Mouse (Mus musculus): ENCODE results near the gene Tob1. TPM values are rescaled to one million over a fixed set of nuclear protein-coding genes. Genes with fewer than 3 reads are reported as not detected.

Gene Tob1
- polyA plus RNA-seq, 1 experiment, result 6.4 TPM

GRCm38 (mm10) chr11:94238786-94239185, 27.5 kb downstream of the Tob1 start:
- TF ChIP-seq CTCF (IDR thresholded peaks at IDR 0.05; ENCODE audit: control insufficient read depth, insufficient read depth, low read length) (no peak), POLR2A (IDR thresholded peaks at IDR 0.05; ENCODE audit: borderline replicate concordance, control insufficient read depth, low read depth, low read length) (no peak)
- Histone ChIP-seq H3K27ac (ENCODE audit: control insufficient read depth, insufficient read depth, low read depth, low read length, poor library complexity) (no peak overlapping the region), H3K4me3 (replicated peaks; ENCODE audit: control insufficient read depth, low read depth, low read length) (no peak overlapping the region), H3K4me1 (ENCODE audit: control insufficient read depth, insufficient read depth, low read length) (peaks cover 1% of the 10 kb centered on the region; the same call in 1 of the 2 replicates)
- WGBS, result 89% methylated on average over 8 of the region's 8 CpGs

DNA sequence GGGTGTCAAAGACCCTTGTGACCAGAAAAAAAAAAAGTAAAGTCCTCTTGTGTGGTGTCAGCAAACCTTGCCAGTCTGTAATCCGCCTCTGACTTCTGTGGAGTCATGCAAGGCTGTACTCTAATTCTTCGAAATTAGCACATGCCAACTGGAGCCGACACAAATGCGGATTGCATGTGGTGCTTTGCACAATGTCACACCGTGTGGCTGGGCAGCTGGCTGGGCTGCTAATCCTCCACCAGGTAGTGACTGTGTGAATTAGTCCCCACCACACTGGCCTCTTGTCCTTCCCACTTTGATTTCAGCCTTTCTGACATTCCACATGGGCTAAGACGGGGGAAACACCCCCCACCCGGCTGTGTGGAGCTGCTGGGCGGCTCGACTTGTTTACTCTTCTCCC, 28.5 kb downstream of the Tob1 start:
- no peak overlapping the region for H3K27ac ChIP-seq (ENCODE audit: control insufficient read depth, insufficient read depth, low read depth, low read length, poor library complexity)
- 70% methylated on average over 9 of the region's 9 CpGs for WGBS
- peaks cover 1% of the 10 kb centered on the region; the same call in 1 of the 2 replicates for H3K4me1 ChIP-seq (ENCODE audit: control insufficient read depth, insufficient read depth, low read length)
- H3K4me3 ChIP-seq (replicated peaks; ENCODE audit: control insufficient read depth, low read depth, low read length), result no peak overlapping the region
- no peak for TF ChIP-seq CTCF (IDR thresholded peaks at IDR 0.05; ENCODE audit: control insufficient read depth, insufficient read depth, low read length)
- no peak for TF ChIP-seq POLR2A (IDR thresholded peaks at IDR 0.05; ENCODE audit: borderline replicate concordance, control insufficient read depth, low read depth, low read length)

DNA sequence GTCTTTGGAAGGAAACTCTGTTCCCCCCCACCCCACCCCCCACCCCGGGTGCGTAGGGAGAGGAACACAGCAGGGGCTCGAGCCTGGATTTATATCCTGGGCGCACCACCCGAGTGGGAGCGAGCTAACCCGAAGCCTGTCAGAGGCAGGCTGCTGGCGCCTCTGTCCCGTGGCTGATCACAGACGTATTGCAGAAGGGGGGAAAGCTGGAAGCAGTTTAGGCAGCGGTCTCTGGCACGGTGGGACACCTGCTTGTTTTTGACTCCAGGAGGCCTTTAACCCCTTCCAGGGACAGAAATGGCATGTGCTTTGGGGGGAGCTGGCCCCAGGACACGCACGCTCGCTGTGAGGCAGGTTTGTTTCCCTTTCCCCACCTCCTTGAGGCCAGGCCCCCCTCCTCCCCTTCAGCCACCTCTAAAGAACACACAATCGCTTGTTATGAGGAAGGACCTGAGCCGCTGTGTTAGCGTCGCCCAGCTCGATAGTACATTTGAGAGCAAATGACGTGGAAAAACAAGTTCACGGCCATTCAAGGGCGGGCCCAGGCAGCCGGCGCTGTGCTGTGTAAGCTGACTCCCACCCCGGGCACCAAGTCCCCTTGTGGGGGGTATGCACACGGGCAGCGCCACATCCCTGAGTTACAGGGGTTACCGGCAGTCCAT, 31.6 kb downstream of the Tob1 start:
- no peak overlapping the region for H3K27ac ChIP-seq (ENCODE audit: control insufficient read depth, insufficient read depth, low read depth, low read length, poor library complexity)
- 8% methylated on average over 29 of the region's 29 CpGs for WGBS
- H3K4me3 ChIP-seq (replicated peaks; ENCODE audit: control insufficient read depth, low read depth, low read length), result peak overlapping the region; percentile 14
- TF ChIP-seq POLR2A (IDR thresholded peaks at IDR 0.05; ENCODE audit: borderline replicate concordance, control insufficient read depth, low read depth, low read length) (no peak), CTCF (IDR thresholded peaks at IDR 0.05; ENCODE audit: control insufficient read depth, insufficient read depth, low read length) (no peak)
- H3K4me1 ChIP-seq (ENCODE audit: control insufficient read depth, insufficient read depth, low read length), result peaks cover 1% of the 10 kb centered on the region; the same call in 1 of the 2 replicates

DNA sequence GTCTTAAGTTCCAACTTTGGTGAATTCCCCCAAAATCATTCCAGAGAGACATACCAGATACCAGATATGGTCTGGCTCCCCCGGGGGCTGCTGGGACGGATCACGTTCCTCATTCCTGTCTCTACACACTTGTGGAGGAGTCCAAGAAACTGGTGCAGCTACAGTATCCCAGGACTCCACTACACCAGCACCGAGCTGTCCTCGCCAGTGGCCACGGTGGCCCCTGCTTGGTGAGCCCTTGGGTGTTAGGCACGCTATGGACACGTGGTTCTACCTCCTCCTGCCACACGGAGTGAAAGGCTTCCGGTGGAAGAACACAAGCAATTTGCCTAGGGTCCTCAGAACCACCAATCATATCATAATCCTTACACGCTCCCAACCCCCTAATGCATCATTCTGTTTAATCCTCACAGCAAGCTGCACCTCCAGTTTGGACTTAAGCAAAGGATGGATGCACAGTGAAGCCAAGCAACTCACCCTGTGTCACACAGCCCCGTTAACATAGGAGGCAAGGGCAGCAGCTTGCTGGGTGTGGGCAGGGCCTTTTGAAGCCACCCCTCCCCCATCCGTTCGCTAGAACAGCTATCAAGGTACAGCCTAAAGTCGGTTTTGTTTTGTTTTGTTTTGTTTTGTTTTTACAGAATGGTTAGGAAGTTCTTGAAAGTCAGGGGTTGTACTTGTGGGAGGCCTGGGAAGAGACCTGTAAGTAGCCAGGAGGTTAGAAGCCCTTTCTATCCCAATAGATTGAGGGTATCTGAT, 32.3 kb downstream of the Tob1 start:
- H3K4me1 ChIP-seq (ENCODE audit: control insufficient read depth, insufficient read depth, low read length), result peaks cover 1% of the 10 kb centered on the region; the same call in 1 of the 2 replicates
- WGBS, result 43% methylated on average over 15 of the region's 15 CpGs
- TF ChIP-seq CTCF (IDR thresholded peaks at IDR 0.05; ENCODE audit: control insufficient read depth, insufficient read depth, low read length) (no peak), POLR2A (IDR thresholded peaks at IDR 0.05; ENCODE audit: borderline replicate concordance, control insufficient read depth, low read depth, low read length) (no peak)
- H3K4me3 ChIP-seq (replicated peaks; ENCODE audit: control insufficient read depth, low read depth, low read length), result no peak overlapping the region
- H3K27ac ChIP-seq (ENCODE audit: control insufficient read depth, insufficient read depth, low read depth, low read length, poor library complexity), result no peak overlapping the region

- Histone ChIP-seq H3K4me1 (ENCODE audit: control insufficient read depth, insufficient read depth, low read length) (peaks cover 1% of the 10 kb centered on the region; the same call in 1 of the 2 replicates), H3K27ac (ENCODE audit: control insufficient read depth, insufficient read depth, low read depth, low read length, poor library complexity) (no peak overlapping the region), H3K4me3 (replicated peaks; ENCODE audit: control insufficient read depth, low read depth, low read length) (no peak overlapping the region)
- WGBS, result 75% methylated on average over 9 of the region's 9 CpGs
- no peak for TF ChIP-seq CTCF (IDR thresholded peaks at IDR 0.05; ENCODE audit: control insufficient read depth, insufficient read depth, low read length)
- TF ChIP-seq POLR2A (IDR thresholded peaks at IDR 0.05; ENCODE audit: borderline replicate concordance, control insufficient read depth, low read depth, low read length), result no peak
These were observed 33.1 kb downstream of the Tob1 start for GRCm38 (mm10) chr11:94244385-94244784.

- Histone ChIP-seq H3K4me3 (replicated peaks; ENCODE audit: control insufficient read depth, low read depth, low read length) (no peak within 1 kb of the TSS), H3K4me1 (ENCODE audit: control insufficient read depth, insufficient read depth, low read length) (peaks cover 1% of the 10 kb centered on the region; the same call in 1 of the 2 replicates), H3K27ac (ENCODE audit: control insufficient read depth, insufficient read depth, low read depth, low read length, poor library complexity) (no peak within 1 kb of the TSS)
- WGBS, result 85% methylated on average over 17 of the region's 17 CpGs
- TF ChIP-seq CTCF (IDR thresholded peaks at IDR 0.05; ENCODE audit: control insufficient read depth, insufficient read depth, low read length) (no peak), POLR2A (IDR thresholded peaks at IDR 0.05; ENCODE audit: borderline replicate concordance, control insufficient read depth, low read depth, low read length) (no peak)
These were observed 34.9 kb downstream of the Tob1 start, which contains the start of gene Wfikkn2 for GRCm38 (mm10) chr11:94245955-94246788. TSS of gene Wfikkn2 (minus strand) at chr11:94246005.

DNA sequence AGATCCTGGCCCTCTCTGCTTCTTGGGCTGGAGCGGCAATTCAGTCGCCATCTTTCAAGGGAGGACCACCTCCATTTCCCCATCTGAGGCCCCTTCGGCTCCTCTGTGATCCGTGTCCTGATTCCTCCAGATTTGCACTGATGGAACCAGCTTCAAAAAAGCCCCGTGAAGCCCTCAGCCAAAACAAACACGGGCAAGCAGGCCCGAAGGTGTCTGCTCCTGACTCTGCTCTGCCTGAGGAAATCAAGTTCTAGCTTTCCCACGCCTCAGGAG, 35.5 kb downstream of the Tob1 start:
- Histone ChIP-seq H3K4me3 (replicated peaks; ENCODE audit: control insufficient read depth, low read depth, low read length) (no peak overlapping the region), H3K4me1 (ENCODE audit: control insufficient read depth, insufficient read depth, low read length) (peaks cover 1% of the 10 kb centered on the region; the same call in 1 of the 2 replicates), H3K27ac (ENCODE audit: control insufficient read depth, insufficient read depth, low read depth, low read length, poor library complexity) (no peak overlapping the region)
- WGBS, result 84% methylated on average over 8 of the region's 8 CpGs
- TF ChIP-seq POLR2A (IDR thresholded peaks at IDR 0.05; ENCODE audit: borderline replicate concordance, control insufficient read depth, low read depth, low read length) (no peak), CTCF (IDR thresholded peaks at IDR 0.05; ENCODE audit: control insufficient read depth, insufficient read depth, low read length) (no peak)

DNA sequence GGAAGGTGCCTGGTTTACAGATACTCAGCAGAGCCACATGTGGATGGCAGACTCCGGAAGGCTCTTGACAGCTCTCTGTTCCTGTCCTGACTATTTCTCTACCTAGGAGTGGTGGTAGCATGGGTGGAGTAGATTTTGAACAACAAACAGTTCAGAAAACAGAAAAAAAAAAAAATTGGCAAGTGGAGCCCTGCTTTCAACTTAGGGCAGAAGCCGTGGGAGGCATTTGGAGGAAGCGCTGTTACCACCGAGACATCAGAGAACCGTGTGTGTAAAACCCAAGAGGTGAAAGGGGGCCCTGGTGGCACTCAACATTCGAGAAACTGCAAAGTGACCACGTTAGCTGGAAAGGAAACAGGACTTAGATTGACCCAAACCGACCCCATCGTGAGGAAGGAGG, 41.9 kb downstream of the Tob1 start:
- H3K4me3 ChIP-seq (replicated peaks; ENCODE audit: control insufficient read depth, low read depth, low read length), result no peak overlapping the region
- H3K27ac ChIP-seq (ENCODE audit: control insufficient read depth, insufficient read depth, low read depth, low read length, poor library complexity), result no peak overlapping the region
- TF ChIP-seq POLR2A (IDR thresholded peaks at IDR 0.05; ENCODE audit: borderline replicate concordance, control insufficient read depth, low read depth, low read length) (no peak), CTCF (IDR thresholded peaks at IDR 0.05; ENCODE audit: control insufficient read depth, insufficient read depth, low read length) (no peak)
- no peaks in the 10 kb centered on the region; the same call in 1 of the 2 replicates for H3K4me1 ChIP-seq (ENCODE audit: control insufficient read depth, insufficient read depth, low read length)
- 30% methylated on average over 9 of the region's 9 CpGs for WGBS
